ENCODE assay signal across 8 mouse cellular contexts in the genomic region with DNA sequence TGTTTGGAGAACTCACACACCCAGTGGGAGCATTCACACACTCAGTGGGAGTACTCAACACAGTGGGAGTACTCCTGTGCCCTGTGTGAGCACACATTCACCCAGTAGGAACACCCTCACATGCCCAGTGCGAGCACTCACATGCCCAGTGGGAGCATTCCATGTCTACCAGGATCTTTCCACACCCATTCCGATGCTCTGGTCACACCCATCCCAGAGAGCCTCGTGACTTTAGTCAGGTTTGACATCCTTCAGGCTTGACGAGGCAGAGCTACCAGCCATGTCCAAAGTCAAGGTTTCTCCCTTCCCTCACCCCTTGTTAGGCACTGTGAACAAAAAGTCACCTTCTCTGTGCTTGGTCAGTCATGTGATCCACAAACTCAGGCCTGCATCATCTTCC. TPM values are rescaled to one million over a fixed set of nuclear protein-coding genes. Genes with fewer than 3 reads are reported as not detected.
DNase-seq lines count a peak whose midpoint lies in the region; ATAC-seq and TF ChIP-seq lines count a peak whose summit lies in the region.

No protein-coding gene starts in this region.

- DNase-seq in lung, adult 2 months = no peak
- no peak for DNase-seq in forebrain, embryonic 14.5 days (ENCODE audit: low spot score)
- DNase-seq in B cell, adult 2 months = no peak
- no peak for DNase-seq in layer of hippocampus, adult 9-10 months (ENCODE audit: low spot score)
- no peak for DNase-seq in adrenal gland, adult (ENCODE audit: inconsistent age in 2 of 2, low spot score in 1 of 2)

- peaks cover 10% of the 10 kb centered on the region for H3K4me1 ChIP-seq in lung, embryonic 16.5 days (replicated peaks; ENCODE audit: control insufficient read depth, insufficient read depth, low read length)
- peaks cover 9% of the 10 kb centered on the region for H3K4me1 ChIP-seq in lung, adult 2 months (ENCODE audit: control insufficient read depth, insufficient read depth, low read length)
- H3K4me1 ChIP-seq in forebrain, embryonic 14.5 days (ENCODE audit: control insufficient read depth, insufficient read depth, low read length) = peaks cover 14% of the 10 kb centered on the region
- H3K4me1 ChIP-seq in kidney, embryonic 16.5 days (ENCODE audit: insufficient read depth, low read length) = peaks cover 10% of the 10 kb centered on the region; the same call in 1 of the 2 replicates
- H3K4me1 ChIP-seq in stomach, embryonic 14.5 days (ENCODE audit: control insufficient read depth, insufficient read depth, low read length) = peaks cover 8% of the 10 kb centered on the region; the same call in 1 of the 2 replicates

- no peak overlapping the region for H3K9ac ChIP-seq in lung, embryonic 16.5 days (ENCODE audit: low read length)
- peak overlapping the region; percentile 53; the same call in 1 of the 2 replicates for H3K9ac ChIP-seq in forebrain, embryonic 14.5 days (ENCODE audit: low read length)
- H3K9ac ChIP-seq in kidney, embryonic 16.5 days (replicated peaks; ENCODE audit: low read length) = no peak overlapping the region
- no peak overlapping the region for H3K9ac ChIP-seq in stomach, embryonic 14.5 days (replicated peaks; ENCODE audit: low read depth, low read length)

- no peak overlapping the region for H3K4me3 ChIP-seq in lung, embryonic 16.5 days (ENCODE audit: low read length)
- no peak overlapping the region for H3K4me3 ChIP-seq in lung, adult 2 months (replicated peaks; ENCODE audit: extremely low read depth, low read depth, low read length)
- H3K4me3 ChIP-seq in forebrain, embryonic 14.5 days (ENCODE audit: low read depth, low read length) = no peak overlapping the region
- H3K4me3 ChIP-seq in kidney, embryonic 16.5 days (ENCODE audit: low read length) = no peak overlapping the region
- no peak overlapping the region for H3K4me3 ChIP-seq in stomach, embryonic 14.5 days (ENCODE audit: low read depth, low read length)

- peaks cover 11% of the 10 kb centered on the region for H3K36me3 ChIP-seq in lung, embryonic 16.5 days (ENCODE audit: control insufficient read depth, insufficient read depth, low read length)
- H3K36me3 ChIP-seq in forebrain, embryonic 14.5 days (ENCODE audit: control insufficient read depth, insufficient read depth, low read length) = peaks cover 15% of the 10 kb centered on the region
- peaks cover 12% of the 10 kb centered on the region for H3K36me3 ChIP-seq in kidney, embryonic 16.5 days (ENCODE audit: insufficient read depth, low read length)
- H3K36me3 ChIP-seq in stomach, embryonic 14.5 days (ENCODE audit: control insufficient read depth, insufficient read depth, low read length) = peaks cover 13% of the 10 kb centered on the region

- WGBS in lung, embryonic 16.5 days = 67% methylated on average over 4 of the region's 4 CpGs
- 36% methylated on average over 4 of the region's 4 CpGs for whole genome bisulfite sequencing in lung, adult 2 months
- WGBS in forebrain, embryonic 14.5 days = 64% methylated on average over 4 of the region's 4 CpGs
- 45% methylated on average over 4 of the region's 4 CpGs for WGBS in kidney, embryonic 16.5 days
- WGBS in stomach, embryonic 14.5 days = 63% methylated on average over 4 of the region's 4 CpGs

- peak overlapping the region; percentile 27; the same call in 1 of the 2 replicates for H3K4me2 ChIP-seq in lung, embryonic 16.5 days (ENCODE audit: low read depth, low read length)
- peak overlapping the region; percentile 29 for H3K4me2 ChIP-seq in forebrain, embryonic 14.5 days (ENCODE audit: low read length)
- no peak overlapping the region for H3K4me2 ChIP-seq in kidney, embryonic 16.5 days (replicated peaks; ENCODE audit: low read depth, low read length)
- no peak overlapping the region for H3K4me2 ChIP-seq in stomach, embryonic 14.5 days (replicated peaks; ENCODE audit: low read depth, low read length)

- H3K27ac ChIP-seq in lung, embryonic 16.5 days (ENCODE audit: low read length) = peak overlapping the region; percentile 81
- peak overlapping the region; percentile 99 for H3K27ac ChIP-seq in forebrain, embryonic 14.5 days (ENCODE audit: low read depth, low read length)
- H3K27ac ChIP-seq in kidney, embryonic 16.5 days (ENCODE audit: low read length) = peak overlapping the region; percentile 83
- H3K27ac ChIP-seq in stomach, embryonic 14.5 days (ENCODE audit: low read length) = peak overlapping the region; percentile 58

- no peaks in the 10 kb centered on the region for H3K9me3 ChIP-seq in lung, embryonic 16.5 days (ENCODE audit: control insufficient read depth, low read length)
- H3K9me3 ChIP-seq in forebrain, embryonic 14.5 days (replicated peaks; ENCODE audit: control insufficient read depth, low read length) = no peaks in the 10 kb centered on the region
- no peaks in the 10 kb centered on the region for H3K9me3 ChIP-seq in kidney, embryonic 16.5 days (ENCODE audit: low read length)
- H3K9me3 ChIP-seq in stomach, embryonic 14.5 days (ENCODE audit: control insufficient read depth, low read depth, low read length) = no peaks in the 10 kb centered on the region

- 0 out of 2 replicates have a peak, but pooled peaks have one; percentile 19 for ATAC-seq in lung, embryonic 16.5 days (ENCODE audit: low read depth)
- ATAC-seq in forebrain, embryonic 14.5 days = peak; percentile 54
- ATAC-seq in kidney, embryonic 16.5 days (ENCODE audit: low FRiP score, low TSS enrichment) = peak; percentile 62; the same call in 1 of the 2 replicates
- 0 out of 2 replicates have a peak, but pooled peaks have one; percentile 3 for ATAC-seq in stomach, embryonic 14.5 days (ENCODE audit: insufficient number of reproducible peaks, insufficient read depth, low FRiP score, low read depth)

- TF ChIP-seq CTCF in lung, adult 2 months (IDR thresholded peaks at IDR 0.05; ENCODE audit: insufficient read depth, low read length) = no peak

- H3K27me3 ChIP-seq in lung, embryonic 16.5 days (ENCODE audit: control insufficient read depth, insufficient read depth, low read depth, low read length) = no peaks in the 10 kb centered on the region
- no peaks in the 10 kb centered on the region for H3K27me3 ChIP-seq in forebrain, embryonic 14.5 days (replicated peaks; ENCODE audit: control insufficient read depth, insufficient read depth, low read length)
- no peaks in the 10 kb centered on the region for H3K27me3 ChIP-seq in kidney, embryonic 16.5 days (ENCODE audit: insufficient read depth, low read length)
- no peaks in the 10 kb centered on the region for H3K27me3 ChIP-seq in stomach, embryonic 14.5 days (ENCODE audit: control insufficient read depth, insufficient read depth, low read length)

- no peak for TF ChIP-seq POLR2A in lung, adult 2 months (IDR thresholded peaks at IDR 0.05; ENCODE audit: borderline replicate concordance, extremely low read depth, low read depth, low read length)

RNA-seq across cellular contexts. Expression of gene Ndufv3, which starts 15.4 kb away (rescaled TPM):
- 253 and 258 TPM in 2 replicates for polyA plus RNA-seq in lung, embryonic 16.5 days (2015; fragmentation: Nextera tagmentation; extraction: Ambion mirVana)
- 79.5 and 101 TPM in 2 replicates for polyA plus RNA-seq in lung, adult 2 months (2012; rRNA removed)
- polyA plus RNA-seq in forebrain, embryonic 14.5 days (2014; fragmentation: Nextera tagmentation; extraction: Ambion mirVana) = 377 and 457 TPM in 2 replicates
- 262 and 271 TPM in 2 replicates for polyA plus RNA-seq in kidney, embryonic 16.5 days (2015; fragmentation: Nextera tagmentation; extraction: Ambion mirVana)
- polyA plus RNA-seq in stomach, embryonic 14.5 days (2014; fragmentation: Nextera tagmentation; extraction: Ambion mirVana) = 296 and 346 TPM in 2 replicates

RNA-seq across cellular contexts. Expression of gene Wdr4, which starts 15.6 kb away (rescaled TPM):
- 28.6 and 33.7 TPM in 2 replicates for polyA plus RNA-seq in lung, embryonic 16.5 days (2015; fragmentation: Nextera tagmentation; extraction: Ambion mirVana)
- polyA plus RNA-seq in lung, adult 2 months (2012; rRNA removed) = 20.1 and 20.6 TPM in 2 replicates
- polyA plus RNA-seq in forebrain, embryonic 14.5 days (2014; fragmentation: Nextera tagmentation; extraction: Ambion mirVana) = 31.3 and 34.3 TPM in 2 replicates
- 51.6 and 57.8 TPM in 2 replicates for polyA plus RNA-seq in kidney, embryonic 16.5 days (2015; fragmentation: Nextera tagmentation; extraction: Ambion mirVana)
- polyA plus RNA-seq in stomach, embryonic 14.5 days (2014; fragmentation: Nextera tagmentation; extraction: Ambion mirVana) = 34.7 and 36.7 TPM in 2 replicates

RNA-seq across cellular contexts. Expression of gene Pknox1, which starts 29.2 kb away (rescaled TPM):
- polyA plus RNA-seq in lung, embryonic 16.5 days (2015; fragmentation: Nextera tagmentation; extraction: Ambion mirVana) = 44.1 and 44.4 TPM in 2 replicates
- 22.9 and 26.8 TPM in 2 replicates for polyA plus RNA-seq in lung, adult 2 months (2012; rRNA removed)
- 36.4 and 36.8 TPM in 2 replicates for polyA plus RNA-seq in forebrain, embryonic 14.5 days (2014; fragmentation: Nextera tagmentation; extraction: Ambion mirVana)
- 38.2 and 44.5 TPM in 2 replicates for polyA plus RNA-seq in kidney, embryonic 16.5 days (2015; fragmentation: Nextera tagmentation; extraction: Ambion mirVana)
- 44.4 and 45.1 TPM in 2 replicates for polyA plus RNA-seq in stomach, embryonic 14.5 days (2014; fragmentation: Nextera tagmentation; extraction: Ambion mirVana)

Comparison
In these comparisons a context has a peak if more than half of its experiments do, and no peak if none do; other contexts are left out.
1. ATAC-seq: peak in every context shown above with its lines; median percentile 62 in kidney, embryonic 16.5 days; 54 in forebrain, embryonic 14.5 days; 19 in lung, embryonic 16.5 days; 3 in stomach, embryonic 14.5 days.
2. H3K4me2 ChIP-seq: peak in lung, embryonic 16.5 days (single experiment) and forebrain, embryonic 14.5 days (single experiment); none in kidney, embryonic 16.5 days (single experiment) and stomach, embryonic 14.5 days (single experiment).
3. Peak in every context shown above with its lines, with median percentiles within 50 percentile points of each other: H3K27ac ChIP-seq.